Mouse (Mus musculus): ENCODE data around the gene Dgcr2. TPM values are rescaled to one million over a fixed set of nuclear protein-coding genes. Genes with fewer than 3 reads are reported as not detected.

Dgcr2 gene
- polyA plus RNA-seq, 1 experiment = 40.6 TPM

DNA sequence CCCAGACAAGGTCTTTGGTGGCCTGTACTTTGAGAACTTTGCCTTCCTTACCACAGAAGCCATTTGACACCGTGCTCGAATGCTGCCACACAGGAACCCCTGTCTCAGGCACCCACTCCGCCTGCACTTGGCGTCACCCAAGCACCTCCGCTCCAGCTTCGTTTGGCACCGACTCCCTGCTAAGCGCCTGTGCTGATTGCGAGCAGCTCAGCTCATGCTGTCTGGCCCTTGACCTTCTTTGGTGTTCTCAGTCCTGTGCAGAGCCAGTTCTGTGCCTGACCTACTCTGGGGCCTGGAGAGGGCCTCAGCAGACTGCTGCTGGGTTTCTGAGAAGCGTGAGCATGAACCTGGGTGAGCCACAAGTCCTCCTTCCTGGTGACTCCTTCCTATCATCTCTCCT, 38.4 kb upstream of the Dgcr2 start:
- H3K4me1 ChIP-seq (ENCODE audit: control insufficient read depth, insufficient read depth, low read length) = no peaks in the 10 kb centered on the region
- H3K27ac ChIP-seq (ENCODE audit: insufficient read depth, low read length) = no peak overlapping the region
- no peaks in the 10 kb centered on the region for H3K27me3 ChIP-seq (ENCODE audit: control insufficient read depth, insufficient read depth, low read length, poor library complexity, severe bottlenecking)
- no peaks in the 10 kb centered on the region for H3K9me3 ChIP-seq (replicated peaks; ENCODE audit: control insufficient read depth, insufficient read depth, low read length, poor library complexity, severe bottlenecking)
- TF ChIP-seq CTCF (IDR thresholded peaks at IDR 0.05; ENCODE audit: low read depth, low read length) (no peak), EP300 (IDR thresholded peaks at IDR 0.05; ENCODE audit: insufficient read depth, low read depth, low read length) (no peak), POLR2A (IDR thresholded peaks at IDR 0.05; ENCODE audit: insufficient read depth, low read length) (no peak)
- no peak overlapping the region for H3K9ac ChIP-seq (ENCODE audit: low read depth, poor library complexity, severe bottlenecking)
- no peak overlapping the region for H3K4me3 ChIP-seq (ENCODE audit: low read depth, low read length)
- H3K36me3 ChIP-seq (ENCODE audit: control insufficient read depth, insufficient read depth, low read length, poor library complexity, severe bottlenecking) = no peaks in the 10 kb centered on the region

DNA sequence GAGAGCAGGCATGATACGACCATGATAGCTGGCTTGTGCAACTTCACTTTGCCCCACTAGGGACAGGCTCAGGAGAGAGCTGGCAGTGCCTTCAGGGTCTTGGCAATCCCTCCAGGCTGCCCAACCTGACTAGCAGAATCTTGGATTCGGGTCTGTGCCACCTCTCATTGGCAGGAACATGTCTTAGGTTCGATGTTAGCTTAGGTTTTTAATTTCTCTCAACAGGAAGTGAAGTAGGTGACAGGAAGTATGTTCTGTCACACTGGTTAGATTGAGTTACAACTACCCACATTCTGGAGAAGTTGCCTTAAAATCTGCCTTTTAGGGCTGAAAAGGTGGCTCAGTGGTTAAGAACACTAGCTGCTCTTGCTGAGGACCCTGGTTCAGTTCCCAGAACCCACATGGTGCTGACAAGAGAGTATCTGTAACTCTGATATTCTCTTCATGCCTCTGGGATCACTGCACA, 36.1 kb upstream of the Dgcr2 start:
- H3K27ac ChIP-seq (ENCODE audit: insufficient read depth, low read length) = no peak overlapping the region
- H3K36me3 ChIP-seq (ENCODE audit: control insufficient read depth, insufficient read depth, low read length, poor library complexity, severe bottlenecking) = no peaks in the 10 kb centered on the region
- no peak overlapping the region for H3K9ac ChIP-seq (ENCODE audit: low read depth, poor library complexity, severe bottlenecking)
- no peaks in the 10 kb centered on the region for H3K9me3 ChIP-seq (replicated peaks; ENCODE audit: control insufficient read depth, insufficient read depth, low read length, poor library complexity, severe bottlenecking)
- H3K4me1 ChIP-seq (ENCODE audit: control insufficient read depth, insufficient read depth, low read length) = peaks cover 3% of the 10 kb centered on the region
- H3K4me3 ChIP-seq (ENCODE audit: low read depth, low read length) = no peak overlapping the region
- no peaks in the 10 kb centered on the region for H3K27me3 ChIP-seq (ENCODE audit: control insufficient read depth, insufficient read depth, low read length, poor library complexity, severe bottlenecking)
- TF ChIP-seq EP300 (IDR thresholded peaks at IDR 0.05; ENCODE audit: insufficient read depth, low read depth, low read length) (no peak), POLR2A (IDR thresholded peaks at IDR 0.05; ENCODE audit: insufficient read depth, low read length) (no peak), CTCF (IDR thresholded peaks at IDR 0.05; ENCODE audit: low read depth, low read length) (no peak)

DNA sequence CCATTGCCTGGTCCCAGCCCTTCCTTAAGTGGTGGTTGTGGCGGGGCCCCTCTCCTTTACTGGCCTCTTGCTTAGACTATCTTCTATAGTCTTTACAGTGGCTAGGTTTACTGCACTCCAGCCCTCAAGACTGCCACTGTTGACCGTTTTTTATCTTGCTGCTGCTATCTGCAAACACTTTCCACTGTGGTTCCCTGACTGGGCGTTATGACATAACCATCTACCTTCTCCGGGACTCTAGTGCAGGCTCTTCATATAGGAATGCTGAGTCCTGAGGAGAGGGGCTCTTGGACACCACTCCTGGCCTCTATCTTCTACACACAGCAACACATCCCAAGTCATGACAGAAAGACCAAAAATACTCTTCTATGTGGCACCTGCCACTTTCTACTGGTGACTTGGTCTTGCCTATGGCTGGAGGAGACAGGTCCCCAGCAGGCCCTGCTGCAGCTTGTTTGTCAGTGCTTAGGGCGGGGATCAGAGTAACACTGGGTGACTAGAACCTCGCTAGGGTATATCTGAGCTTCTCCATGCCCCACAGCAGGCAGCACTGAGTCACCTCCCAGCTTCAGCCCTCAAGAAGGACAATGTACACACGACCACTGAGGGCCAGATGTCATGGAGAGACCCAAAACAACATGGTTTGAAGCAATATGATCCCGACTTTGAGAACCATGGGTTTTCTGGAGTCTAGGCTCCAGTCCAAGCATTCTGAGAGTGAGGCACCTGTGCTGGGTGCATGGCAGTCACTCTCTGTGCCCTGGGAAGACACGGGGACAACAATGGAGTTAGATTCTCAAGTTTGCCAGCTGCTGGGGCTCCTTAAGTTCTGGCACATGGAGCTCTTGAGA, 35.5 kb upstream of the Dgcr2 start:
- H3K36me3 ChIP-seq (ENCODE audit: control insufficient read depth, insufficient read depth, low read length, poor library complexity, severe bottlenecking) = no peaks in the 10 kb centered on the region
- H3K4me3 ChIP-seq (ENCODE audit: low read depth, low read length) = no peak overlapping the region
- H3K4me1 ChIP-seq (ENCODE audit: control insufficient read depth, insufficient read depth, low read length) = peaks cover 6% of the 10 kb centered on the region
- no peaks in the 10 kb centered on the region for H3K9me3 ChIP-seq (replicated peaks; ENCODE audit: control insufficient read depth, insufficient read depth, low read length, poor library complexity, severe bottlenecking)
- H3K27ac ChIP-seq (ENCODE audit: insufficient read depth, low read length) = no peak overlapping the region
- no peak overlapping the region for H3K9ac ChIP-seq (ENCODE audit: low read depth, poor library complexity, severe bottlenecking)
- H3K27me3 ChIP-seq (ENCODE audit: control insufficient read depth, insufficient read depth, low read length, poor library complexity, severe bottlenecking) = no peaks in the 10 kb centered on the region
- TF ChIP-seq POLR2A (IDR thresholded peaks at IDR 0.05; ENCODE audit: insufficient read depth, low read length) (no peak), EP300 (IDR thresholded peaks at IDR 0.05; ENCODE audit: insufficient read depth, low read depth, low read length) (no peak), CTCF (IDR thresholded peaks at IDR 0.05; ENCODE audit: low read depth, low read length) (no peak)

DNA sequence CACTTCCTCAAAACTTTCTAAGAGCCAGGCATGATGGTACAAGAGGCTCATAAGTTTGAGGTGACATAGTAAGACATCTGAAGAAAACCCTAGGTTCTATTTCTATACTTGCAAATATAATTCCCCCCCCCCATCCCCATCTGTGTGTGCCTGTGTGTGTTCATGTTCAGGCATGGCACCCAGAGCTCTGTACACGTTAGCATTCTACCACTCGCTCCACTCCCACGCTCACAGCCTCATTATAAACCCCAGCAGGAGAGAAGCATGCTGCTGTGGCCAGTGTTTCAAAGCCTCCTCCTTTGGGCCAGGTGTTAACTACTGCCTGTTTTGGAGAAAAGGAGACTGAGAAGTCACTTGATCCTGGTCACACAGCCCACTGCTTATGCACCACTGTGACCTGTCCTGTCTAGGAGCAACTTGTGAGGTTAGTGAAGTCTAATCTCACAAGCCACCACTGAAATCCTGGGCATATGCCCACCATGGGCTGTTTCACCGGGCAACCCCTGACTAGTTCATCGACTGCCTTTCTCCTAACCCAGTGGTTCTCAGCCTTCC, 33.6 kb upstream of the Dgcr2 start:
- Histone ChIP-seq H3K27me3 (ENCODE audit: control insufficient read depth, insufficient read depth, low read length, poor library complexity, severe bottlenecking) (no peaks in the 10 kb centered on the region), H3K9me3 (replicated peaks; ENCODE audit: control insufficient read depth, insufficient read depth, low read length, poor library complexity, severe bottlenecking) (no peaks in the 10 kb centered on the region), H3K4me1 (ENCODE audit: control insufficient read depth, insufficient read depth, low read length) (peaks cover 6% of the 10 kb centered on the region), H3K36me3 (ENCODE audit: control insufficient read depth, insufficient read depth, low read length, poor library complexity, severe bottlenecking) (no peaks in the 10 kb centered on the region), H3K4me3 (ENCODE audit: low read depth, low read length) (no peak overlapping the region), H3K9ac (ENCODE audit: low read depth, poor library complexity, severe bottlenecking) (no peak overlapping the region), H3K27ac (ENCODE audit: insufficient read depth, low read length) (no peak overlapping the region)
- TF ChIP-seq CTCF (IDR thresholded peaks at IDR 0.05; ENCODE audit: low read depth, low read length) (no peak), EP300 (IDR thresholded peaks at IDR 0.05; ENCODE audit: insufficient read depth, low read depth, low read length) (no peak), POLR2A (IDR thresholded peaks at IDR 0.05; ENCODE audit: insufficient read depth, low read length) (no peak)

DNA sequence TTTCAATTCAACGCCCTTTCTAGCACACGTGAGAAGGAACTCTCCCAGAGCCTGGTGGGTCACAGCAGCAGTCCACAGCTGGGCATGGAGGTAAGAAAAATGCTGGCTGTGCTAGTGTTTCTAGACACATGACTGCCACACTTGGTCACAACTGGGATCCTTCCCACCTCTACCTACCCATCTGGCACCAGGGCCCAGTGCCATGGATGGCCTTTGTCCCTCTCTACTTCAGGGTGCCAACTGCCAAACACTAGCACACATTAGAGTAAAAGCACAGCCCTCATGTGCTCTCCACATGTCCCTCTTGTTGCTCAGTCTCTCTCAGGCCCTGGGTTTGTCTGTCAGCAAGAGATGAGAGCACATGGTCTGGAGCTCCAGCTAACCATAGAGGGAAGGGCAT, 31.3 kb upstream of the Dgcr2 start:
- no peak overlapping the region for H3K9ac ChIP-seq (ENCODE audit: low read depth, poor library complexity, severe bottlenecking)
- peaks cover 9% of the 10 kb centered on the region for H3K36me3 ChIP-seq (ENCODE audit: control insufficient read depth, insufficient read depth, low read length, poor library complexity, severe bottlenecking)
- H3K27me3 ChIP-seq (ENCODE audit: control insufficient read depth, insufficient read depth, low read length, poor library complexity, severe bottlenecking) = no peaks in the 10 kb centered on the region
- H3K27ac ChIP-seq (ENCODE audit: insufficient read depth, low read length) = peak overlapping the region; percentile 70
- H3K4me1 ChIP-seq (ENCODE audit: control insufficient read depth, insufficient read depth, low read length) = peaks cover 6% of the 10 kb centered on the region
- H3K9me3 ChIP-seq (replicated peaks; ENCODE audit: control insufficient read depth, insufficient read depth, low read length, poor library complexity, severe bottlenecking) = no peaks in the 10 kb centered on the region
- H3K4me3 ChIP-seq (ENCODE audit: low read depth, low read length) = no peak overlapping the region
- TF ChIP-seq CTCF (IDR thresholded peaks at IDR 0.05; ENCODE audit: low read depth, low read length) (no peak), POLR2A (IDR thresholded peaks at IDR 0.05; ENCODE audit: insufficient read depth, low read length) (no peak), EP300 (IDR thresholded peaks at IDR 0.05; ENCODE audit: insufficient read depth, low read depth, low read length) (no peak)

GRCm38 (mm10) chr16:17929211-17929610, 30.8 kb upstream of the Dgcr2 start:
- peaks cover 9% of the 10 kb centered on the region for H3K36me3 ChIP-seq (ENCODE audit: control insufficient read depth, insufficient read depth, low read length, poor library complexity, severe bottlenecking)
- H3K9me3 ChIP-seq (replicated peaks; ENCODE audit: control insufficient read depth, insufficient read depth, low read length, poor library complexity, severe bottlenecking) = no peaks in the 10 kb centered on the region
- TF ChIP-seq POLR2A (IDR thresholded peaks at IDR 0.05; ENCODE audit: insufficient read depth, low read length) = no peak
- TF ChIP-seq EP300 (IDR thresholded peaks at IDR 0.05; ENCODE audit: insufficient read depth, low read depth, low read length) = peak; percentile 63; the same call in 1 of the 2 replicates
- no peak overlapping the region for H3K9ac ChIP-seq (ENCODE audit: low read depth, poor library complexity, severe bottlenecking)
- H3K27me3 ChIP-seq (ENCODE audit: control insufficient read depth, insufficient read depth, low read length, poor library complexity, severe bottlenecking) = no peaks in the 10 kb centered on the region
- H3K4me1 ChIP-seq (ENCODE audit: control insufficient read depth, insufficient read depth, low read length) = peaks cover 6% of the 10 kb centered on the region
- no peak overlapping the region for H3K4me3 ChIP-seq (ENCODE audit: low read depth, low read length)
- peak overlapping the region; percentile 70 for H3K27ac ChIP-seq (ENCODE audit: insufficient read depth, low read length)
